Mouse (Mus musculus) A20 (cell line): ENCODE measurements around the gene Plekha7.

Experiments used
- DNase-seq: peaks from one replicate; pipeline ENCODE4 v3.0.0-alpha.2; 2011; ENCODE audit warnings: low read depth, low spot score

The Plekha7 gene

DNA sequence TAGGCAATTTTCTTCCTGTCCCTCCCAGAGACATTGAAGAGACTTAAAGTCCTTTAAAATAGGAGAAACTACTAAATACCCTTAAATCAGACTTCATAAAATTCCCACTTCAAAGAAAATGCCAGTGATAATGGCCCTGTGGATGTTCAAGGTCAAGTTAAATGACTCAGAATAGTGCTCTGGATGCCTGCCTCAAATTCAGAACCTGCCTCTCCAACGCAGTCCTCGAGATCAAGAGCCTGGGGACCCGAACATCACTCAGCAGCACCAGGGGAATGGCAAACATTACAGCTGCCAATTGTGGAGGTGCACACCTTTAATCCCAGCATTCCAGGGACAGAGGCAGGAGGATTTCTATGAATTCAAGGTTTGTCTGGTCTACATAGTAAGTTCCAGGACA is 56.7 kb downstream of the Plekha7 start:
- DNase-seq = no peak

GRCm38 (mm10) chr7:116248536-116248935 is 59.6 kb downstream of the Plekha7 start:
- no peak for DNase-seq

- peak; percentile 34 for DNase-seq
These were observed 60.8 kb downstream of the Plekha7 start for GRCm38 (mm10) chr7:116247377-116247729.

- DNase-seq = peak; percentile 26
These were observed 61.3 kb downstream of the Plekha7 start for GRCm38 (mm10) chr7:116246696-116247376.

DNA sequence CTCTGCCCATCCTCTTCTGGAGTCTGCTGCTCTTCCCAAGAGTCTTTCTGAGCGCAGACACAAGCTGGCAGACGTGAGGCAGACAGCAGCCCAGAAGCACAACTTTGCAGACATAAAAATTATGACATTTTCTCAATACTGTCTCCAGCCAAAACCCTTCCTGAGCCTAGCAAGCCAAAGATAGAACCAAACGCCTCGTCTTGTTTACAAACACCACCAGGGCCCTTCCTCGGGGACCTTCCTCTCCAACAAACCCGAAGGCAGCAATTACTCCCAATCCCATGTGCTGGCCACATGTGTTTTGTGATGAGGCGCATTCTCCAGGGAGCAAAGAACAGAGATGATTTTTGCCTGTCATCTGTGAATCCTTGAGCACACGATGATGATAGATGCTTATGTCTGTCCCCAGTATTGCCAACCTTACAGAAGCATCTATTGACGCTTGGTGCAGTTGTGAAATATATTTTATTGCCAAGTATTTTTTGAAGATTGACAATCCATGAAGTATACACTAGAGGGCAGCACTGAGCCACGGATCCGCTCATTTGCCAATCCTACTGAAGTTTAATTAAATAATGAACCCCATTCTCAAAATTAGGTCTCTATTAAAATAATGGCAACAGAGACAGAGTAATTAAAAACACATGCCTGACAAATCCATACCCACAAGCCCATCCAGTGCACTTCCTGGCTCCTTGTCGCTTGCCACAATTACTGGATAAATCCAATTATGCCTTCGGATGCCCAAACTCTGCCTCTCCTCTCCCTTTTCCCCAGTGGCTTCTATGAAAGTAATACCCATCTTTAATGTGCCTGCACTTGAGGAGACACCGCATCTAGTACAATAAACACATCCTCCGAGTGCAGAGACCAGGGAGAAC is 62.1 kb downstream of the Plekha7 start:
- peak; percentile 49 for DNase-seq

GRCm38 (mm10) chr7:116244302-116245165 is 63.6 kb downstream of the Plekha7 start:
- peak; percentile 36 for DNase-seq

GRCm38 (mm10) chr7:116242810-116243209 is 65.4 kb downstream of the Plekha7 start:
- DNase-seq = no peak

DNA sequence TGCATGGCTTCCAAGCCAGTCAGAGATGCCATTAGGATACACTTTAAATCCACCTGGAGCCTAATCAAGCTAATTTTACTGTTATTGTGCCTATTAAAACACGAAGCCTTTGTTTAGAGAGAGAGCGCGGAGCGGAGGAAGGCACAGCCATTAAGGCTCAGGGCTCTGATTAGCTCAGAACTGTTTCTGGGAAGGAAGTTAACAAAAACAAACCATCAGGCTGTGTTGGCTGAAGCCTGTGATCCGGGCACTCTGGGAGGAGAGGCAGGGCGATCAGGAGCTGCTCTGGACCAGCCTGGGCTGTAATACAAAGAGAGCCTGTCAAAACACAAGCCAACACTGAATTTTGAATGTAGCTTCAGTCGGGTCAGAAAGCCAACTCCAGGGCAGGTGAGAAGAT is 66.6 kb downstream of the Plekha7 start:
- no peak for DNase-seq

DNA sequence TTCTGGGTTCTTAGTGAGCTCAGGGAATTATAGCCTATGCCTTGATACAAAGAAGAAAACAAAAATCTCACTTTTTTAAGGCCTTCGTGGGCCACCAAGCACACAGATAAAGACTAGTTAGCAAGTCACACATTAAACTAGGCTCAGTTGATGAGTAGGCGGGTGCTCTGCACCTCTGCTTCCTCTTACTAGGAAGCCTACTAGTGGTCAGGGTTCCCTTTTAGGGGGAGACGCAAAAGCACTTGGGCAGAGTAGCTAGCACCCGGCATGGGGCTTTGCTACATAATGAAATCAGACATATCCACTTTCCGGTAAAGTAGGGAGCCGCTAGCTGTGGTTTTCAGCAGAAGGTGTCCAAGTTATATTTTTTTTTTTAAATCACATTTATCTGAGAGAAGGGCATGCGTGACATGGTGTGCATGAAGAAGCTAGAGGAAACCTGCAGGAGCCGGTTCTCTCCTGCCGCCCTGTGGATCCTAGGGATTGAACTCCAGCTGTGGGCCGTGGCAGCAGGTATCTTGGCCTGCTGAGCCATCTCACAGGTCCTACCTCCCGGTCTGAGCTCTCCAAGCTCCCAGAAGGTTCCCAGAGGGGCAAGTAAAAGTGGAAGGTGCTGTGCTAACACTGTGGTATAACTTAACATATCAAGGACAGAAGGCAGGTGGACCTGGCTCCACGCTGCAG is 67.2 kb downstream of the Plekha7 start:
- no peak for DNase-seq

GRCm38 (mm10) chr7:116240353-116240752 is 67.8 kb downstream of the Plekha7 start:
- no peak for DNase-seq

GRCm38 (mm10) chr7:116238320-116238719 is 69.9 kb downstream of the Plekha7 start:
- no peak for DNase-seq

GRCm38 (mm10) chr7:116237157-116237981 is 70.8 kb downstream of the Plekha7 start:
- no peak for DNase-seq

DNA sequence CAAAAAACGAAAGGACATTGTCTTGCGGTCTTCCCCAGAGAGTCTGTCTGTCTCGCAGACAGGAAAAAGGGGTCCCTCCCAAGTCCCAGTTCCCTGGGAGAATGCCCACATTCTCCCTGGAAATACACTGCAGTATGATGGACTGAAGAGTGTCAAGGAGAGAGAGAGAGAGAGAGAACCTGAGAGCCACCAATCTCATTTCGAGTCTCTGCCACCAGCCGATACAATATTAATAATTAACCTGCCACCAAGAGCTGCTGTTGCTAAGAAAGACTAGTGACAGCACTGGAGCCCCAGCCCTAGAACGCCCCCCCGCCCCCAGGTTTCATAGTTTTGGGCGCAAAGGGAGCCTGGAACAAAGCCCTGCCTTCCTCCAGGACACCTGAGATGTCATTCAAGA is 71.6 kb downstream of the Plekha7 start:
- no peak for DNase-seq

GRCm38 (mm10) chr7:116234287-116234806 is 73.8 kb downstream of the Plekha7 start:
- no peak for DNase-seq

- DNase-seq = peak; percentile 14
These were observed 77.2 kb downstream of the Plekha7 start for GRCm38 (mm10) chr7:116230811-116231609.

GRCm38 (mm10) chr7:116226877-116227282 is 81.3 kb downstream of the Plekha7 start:
- DNase-seq = no peak

- no peak for DNase-seq
These were observed 81.9 kb downstream of the Plekha7 start for GRCm38 (mm10) chr7:116226316-116226715.

GRCm38 (mm10) chr7:116224543-116224942 is 83.6 kb downstream of the Plekha7 start:
- no peak for DNase-seq

DNA sequence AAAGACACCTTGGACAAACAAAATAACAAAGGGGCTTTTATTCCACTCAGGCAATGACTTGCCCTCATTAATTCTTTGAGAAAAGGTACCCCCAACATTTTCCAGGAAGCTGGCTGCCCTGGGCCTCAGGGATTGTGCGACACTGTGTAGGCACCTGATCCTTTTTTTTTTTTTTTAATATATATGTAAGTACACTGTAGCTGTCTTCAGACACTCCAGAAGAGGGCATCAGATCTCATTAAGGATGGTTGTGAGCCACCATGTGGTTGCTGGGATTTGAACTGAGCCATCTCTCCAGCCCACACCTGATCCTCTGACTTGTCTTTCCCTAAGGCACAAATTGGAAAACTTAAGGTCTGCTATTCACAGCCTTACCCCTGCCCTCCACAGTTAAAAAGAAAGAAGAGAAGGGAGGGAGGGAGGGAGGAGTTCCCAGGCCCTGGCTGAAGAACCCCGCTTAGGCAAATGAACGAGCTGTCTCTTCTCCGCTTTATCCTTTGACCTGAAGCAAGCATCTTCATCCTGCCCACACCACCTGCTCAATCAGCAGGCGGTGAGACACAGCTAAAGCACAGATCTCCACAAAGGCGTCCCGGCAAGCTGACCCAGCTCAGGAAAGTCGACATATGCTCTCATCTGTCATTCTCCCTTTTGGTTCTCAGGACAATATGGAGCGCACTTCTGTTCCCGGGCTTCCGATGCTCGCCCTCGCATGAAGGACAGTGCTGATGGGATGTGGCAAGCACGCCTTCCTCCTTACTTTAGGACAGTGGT is 85.0 kb downstream of the Plekha7 start:
- no peak for DNase-seq
